Mouse (Mus musculus) lung, postnatal 0 days (tissue): Measurements from ENCODE around the gene Dnah3. TPM values are rescaled to one million over a fixed set of nuclear protein-coding genes. Genes with fewer than 3 reads are reported as not detected.

Experiments
- ATAC-seq: fragments of 200-750 bp; cut with Nextera tagmentation; 2 replicates; pipeline ENCODE4 v1.8.0; 2017; ENCODE audit warnings: moderate library complexity
- DNase-seq: peaks from one replicate; pipeline ENCODE4 v3.0.0-alpha.2; 2016; ENCODE audit warnings: low spot score
- H3K27ac ChIP-seq: fragments of 300-500 bp; sonication (generic); 2 replicates; pipeline ENCODE4 v1.5.1; 2014; ENCODE audit warnings: antibody characterized with exemption, mild to moderate bottlenecking, low read length, mixed read lengths
- H3K27me3 ChIP-seq: fragments of 300-500 bp; sonication (generic); replicated peaks from 2 replicates; pipeline ENCODE4 v1.6.1; 2014; ENCODE audit warnings: low read length, mixed read lengths; ENCODE audit not compliant: insufficient read depth
- H3K36me3 ChIP-seq: fragments of 300-500 bp; sonication (generic); 2 replicates; pipeline ENCODE4 v1.6.1; 2014; ENCODE audit warnings: low read length, mixed read lengths; ENCODE audit not compliant: insufficient read depth
- H3K4me1 ChIP-seq: fragments of 300-500 bp; sonication (generic); 2 replicates; pipeline ENCODE4 v1.6.1; 2014; ENCODE audit warnings: antibody characterized with exemption, low read depth, low read length, mixed read lengths; ENCODE audit not compliant: insufficient read depth
- H3K4me2 ChIP-seq: fragments of 300-500 bp; sonication (generic); replicated peaks from 2 replicates; pipeline ENCODE4 v1.6.1; 2014; ENCODE audit warnings: low read depth, mild to moderate bottlenecking, low read length, moderate library complexity, mixed read lengths
- H3K4me3 ChIP-seq: fragments of 300-500 bp; sonication (generic); 2 replicates; pipeline ENCODE4 v1.5.1; 2014; ENCODE audit warnings: low read depth, low read length
- H3K9ac ChIP-seq: fragments of 300-500 bp; sonication (generic); replicated peaks from 2 replicates; pipeline ENCODE4 v1.6.1; 2014; ENCODE audit warnings: low read depth, mild to moderate bottlenecking
- H3K9me3 ChIP-seq: fragments of 300-500 bp; sonication (generic); 2 replicates; pipeline ENCODE4 v1.6.1; 2016; ENCODE audit warnings: low read length, mixed read lengths
- CTCF ChIP-seq: IDR thresholded peaks from 2 replicates; pipeline ENCODE4 v1.5.1; 2016; ENCODE audit warnings: antibody characterized with exemption, mild to moderate bottlenecking
- EP300 ChIP-seq: IDR thresholded peaks from 2 replicates; pipeline ENCODE4 v1.6.1; 2016; ENCODE audit warnings: antibody characterized with exemption, mild to moderate bottlenecking, control low read depth
- WGBS: fragments of 180-500 bp; shearing (Covaris S2); extraction: QIAGEN DNeasy Blood & Tissue Kit; methylation state at CpG from one replicate; pipeline ENCODE4 v1.1.7; 2014; 5-methylcytosine and 5-hydroxymethylcytosine counted together
- polyA plus RNA-seq: library from polyadenylated mRNA; unstranded; fragments of >200 nt; fragmentation: Nextera tagmentation; extraction: Ambion mirVana; gene quantifications from 2 replicates; pipeline ENCODE4 v1.2.1, GENCODE M21; 2015

The Dnah3 gene
- polyA plus RNA-seq, 1 experiment from 2014 or later = 2.9 TPM

- TF ChIP-seq CTCF (no peak), EP300 (no peak)
- H3K27ac ChIP-seq = no peak overlapping the region
- WGBS = 79% methylated on average over 3 of the region's 3 CpGs
Observed at GRCm38 (mm10) chr7:119980170-119980569, 114.9 kb downstream of the Dnah3 start.

GRCm38 (mm10) chr7:119978576-119978975 lies 116.5 kb downstream of the Dnah3 start:
- Histone ChIP-seq H3K4me3 (no peak overlapping the region), H3K27ac (no peak overlapping the region), H3K4me1 (no peaks in the 10 kb centered on the region), H3K9me3 (no peaks in the 10 kb centered on the region), H3K27me3 (no peaks in the 10 kb centered on the region), H3K36me3 (no peaks in the 10 kb centered on the region), H3K9ac (no peak overlapping the region), H3K4me2 (no peak overlapping the region)
- TF ChIP-seq CTCF = no peak
- TF ChIP-seq EP300 = no peak
- DNase-seq (no peak), ATAC-seq (no peak)

More at GRCm38 (mm10) chr7:119980170-119980569, 114.9 kb downstream of the Dnah3 start:
- ATAC-seq = no peak
- no peaks in the 10 kb centered on the region for H3K27me3 ChIP-seq
- H3K9ac ChIP-seq = no peak overlapping the region
- no peaks in the 10 kb centered on the region for H3K4me1 ChIP-seq
- DNase-seq = no peak
- no peaks in the 10 kb centered on the region for H3K36me3 ChIP-seq
- H3K4me2 ChIP-seq = no peak overlapping the region
- H3K4me3 ChIP-seq = no peak overlapping the region
- no peaks in the 10 kb centered on the region for H3K9me3 ChIP-seq

DNA sequence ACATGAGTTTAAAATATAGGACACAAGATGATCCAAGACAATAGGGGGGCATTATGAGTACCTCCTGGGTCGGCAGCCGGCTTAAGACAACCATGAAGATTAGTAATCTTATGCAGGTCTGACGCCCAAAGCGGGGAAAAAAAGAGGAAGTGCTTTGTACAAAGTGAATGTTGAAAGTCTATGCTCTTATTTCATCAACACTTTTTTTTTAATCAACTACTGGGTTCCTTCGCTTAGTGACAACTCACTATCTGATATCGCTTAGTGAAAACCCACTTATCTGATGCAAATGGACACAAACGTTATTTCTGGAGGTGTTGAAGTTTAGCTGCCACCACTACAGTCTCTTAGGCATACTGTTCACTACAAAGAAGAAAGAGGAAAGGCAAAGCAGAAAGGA lies 117.5 kb downstream of the Dnah3 start:
- Histone ChIP-seq H3K4me3 (no peak overlapping the region), H3K9me3 (no peaks in the 10 kb centered on the region), H3K27me3 (no peaks in the 10 kb centered on the region), H3K9ac (no peak overlapping the region), H3K27ac (no peak overlapping the region), H3K36me3 (no peaks in the 10 kb centered on the region), H3K4me1 (no peaks in the 10 kb centered on the region), H3K4me2 (no peak overlapping the region)
- TF ChIP-seq CTCF (no peak), EP300 (no peak)
- ATAC-seq (no peak), DNase-seq (no peak)
- 78% methylated on average over 7 of the region's 7 CpGs for whole genome bisulfite sequencing

- Histone ChIP-seq H3K27me3 (no peaks in the 10 kb centered on the region), H3K4me2 (no peak overlapping the region), H3K4me3 (no peak overlapping the region), H3K4me1 (no peaks in the 10 kb centered on the region), H3K9ac (no peak overlapping the region), H3K27ac (no peak overlapping the region), H3K9me3 (no peaks in the 10 kb centered on the region), H3K36me3 (no peaks in the 10 kb centered on the region)
- ATAC-seq (no peak), DNase-seq (no peak)
- no peak for TF ChIP-seq EP300
- no peak for TF ChIP-seq CTCF
- WGBS = 68% methylated on average over 6 of the region's 6 CpGs
Observed at GRCm38 (mm10) chr7:119976256-119976655, 118.8 kb downstream of the Dnah3 start.

- no peaks in the 10 kb centered on the region for H3K9me3 ChIP-seq
- TF ChIP-seq CTCF = no peak
- TF ChIP-seq EP300 = no peak
- H3K4me1 ChIP-seq = no peaks in the 10 kb centered on the region
- ATAC-seq = no peak
- DNase-seq = no peak
- no peak overlapping the region for H3K4me3 ChIP-seq
- no peak overlapping the region for H3K27ac ChIP-seq
- WGBS = 72% methylated on average over 5 of the region's 5 CpGs
- no peaks in the 10 kb centered on the region for H3K36me3 ChIP-seq
- no peak overlapping the region for H3K9ac ChIP-seq
- no peaks in the 10 kb centered on the region for H3K27me3 ChIP-seq
- no peak overlapping the region for H3K4me2 ChIP-seq
Observed at GRCm38 (mm10) chr7:119974214-119974613, 120.9 kb downstream of the Dnah3 start.

- H3K4me1 ChIP-seq = no peaks in the 10 kb centered on the region
- no peak overlapping the region for H3K9ac ChIP-seq
- no peaks in the 10 kb centered on the region for H3K27me3 ChIP-seq
- H3K9me3 ChIP-seq = no peaks in the 10 kb centered on the region
- H3K4me3 ChIP-seq = no peak overlapping the region
- ATAC-seq = no peak
- 45% methylated on average over 2 of the region's 2 CpGs for WGBS
- no peaks in the 10 kb centered on the region for H3K36me3 ChIP-seq
- H3K4me2 ChIP-seq = no peak overlapping the region
- no peak overlapping the region for H3K27ac ChIP-seq
- no peak for TF ChIP-seq EP300
- no peak for TF ChIP-seq CTCF
- DNase-seq = no peak
Observed at GRCm38 (mm10) chr7:119969320-119969719, 125.8 kb downstream of the Dnah3 start.
